Mouse (Mus musculus): Measurements from ENCODE around the gene Ranbp9.

Ranbp9 gene

GRCm38 (mm10) chr13:43480957-43481858 lies at the start of gene Ranbp9:
Ranbp9 (minus strand) TSS chr13:43481282.
- in situ Hi-C loops (cut with MboI, MseI), result no loop called here

- in situ Hi-C loops (cut with MboI, MseI), result no loop called here
Measured at GRCm38 (mm10) chr13:43530129-43530831, 49.2 kb upstream of the Ranbp9 start.

- in situ Hi-C loops (cut with MboI, MseI), result no loop called here
Measured at GRCm38 (mm10) chr13:43526289-43526688, 45.2 kb upstream of the Ranbp9 start.

- in situ Hi-C loops (cut with MboI, MseI), result no loop called here
Measured at GRCm38 (mm10) chr13:43525363-43526134, 44.5 kb upstream of the Ranbp9 start.

GRCm38 (mm10) chr13:43524491-43525362 lies 43.6 kb upstream of the Ranbp9 start:
- in situ Hi-C loops (cut with MboI, MseI), result no loop called here

- in situ Hi-C loops (cut with MboI, MseI), result no loop called here
Measured at GRCm38 (mm10) chr13:43523906-43524480, 42.9 kb upstream of the Ranbp9 start.

- in situ Hi-C loops (cut with MboI, MseI), result no loop called here
Measured at GRCm38 (mm10) chr13:43521940-43522339, 40.9 kb upstream of the Ranbp9 start.

- in situ Hi-C loops (cut with MboI, MseI), result loop anchor here (10.0 kb wide), 1 partner anchor 436 kb away; no protein-coding TSS in a partner anchor
Measured at GRCm38 (mm10) chr13:43519251-43519650, 38.2 kb upstream of the Ranbp9 start.

GRCm38 (mm10) chr13:43517371-43517770 lies 36.3 kb upstream of the Ranbp9 start:
- in situ Hi-C loops (cut with MboI, MseI), result loop anchor here (10.0 kb wide), 1 partner anchor 437 kb away; no protein-coding TSS in a partner anchor

GRCm38 (mm10) chr13:43516931-43517330 lies 35.8 kb upstream of the Ranbp9 start:
- in situ Hi-C loops (cut with MboI, MseI), result loop anchor here (10.0 kb wide), 1 partner anchor 438 kb away; no protein-coding TSS in a partner anchor

- in situ Hi-C loops (cut with MboI, MseI), result loop anchor here (10.0 kb wide), 1 partner anchor 439 kb away; no protein-coding TSS in a partner anchor
Measured at GRCm38 (mm10) chr13:43516119-43516518, 35.0 kb upstream of the Ranbp9 start.

- in situ Hi-C loops (cut with MboI, MseI), result loop anchor here (10.0 kb wide), 1 partner anchor 440 kb away; no protein-coding TSS in a partner anchor
Measured at GRCm38 (mm10) chr13:43514950-43515358, 33.9 kb upstream of the Ranbp9 start.

GRCm38 (mm10) chr13:43512736-43513135 lies 31.7 kb upstream of the Ranbp9 start:
- in situ Hi-C loops (cut with MboI, MseI), result loop anchor here (10.0 kb wide), 1 partner anchor 442 kb away; no protein-coding TSS in a partner anchor

GRCm38 (mm10) chr13:43505798-43506197 lies 24.7 kb upstream of the Ranbp9 start:
- in situ Hi-C loops (cut with MboI, MseI), result no loop called here

- in situ Hi-C loops (cut with MboI, MseI), result no loop called here
Measured at GRCm38 (mm10) chr13:43503395-43503850, 22.3 kb upstream of the Ranbp9 start.

- in situ Hi-C loops (cut with MboI, MseI), result no loop called here
Measured at GRCm38 (mm10) chr13:43501601-43502000, 20.5 kb upstream of the Ranbp9 start.

- in situ Hi-C loops (cut with MboI, MseI), result no loop called here
Measured at GRCm38 (mm10) chr13:43500483-43500850, 19.4 kb upstream of the Ranbp9 start.

GRCm38 (mm10) chr13:43499731-43500482 lies 18.8 kb upstream of the Ranbp9 start:
- in situ Hi-C loops (cut with MboI, MseI), result loop anchor here (5.0 kb wide), 1 partner anchor 37 kb away; no protein-coding TSS in a partner anchor

- in situ Hi-C loops (cut with MboI, MseI), result loop anchor here (5.0 kb wide), 1 partner anchor 38 kb away; no protein-coding TSS in a partner anchor
Measured at GRCm38 (mm10) chr13:43498849-43499248, 17.8 kb upstream of the Ranbp9 start.

All from regulatory T cell (primary cell).